Mouse (Mus musculus): ENCODE results near the gene Cerk. TPM values are rescaled to one million over a fixed set of nuclear protein-coding genes. Genes with fewer than 3 reads are reported as not detected.
"Not testable (repeated sequence)": the region's sequence is repeated elsewhere in the genome, so short reads cannot be mapped to it uniquely, and the experiment has no call there.

Cerk gene
- polyA plus RNA-seq, 1 experiment from 2014 or later: 5.9 TPM

DNA sequence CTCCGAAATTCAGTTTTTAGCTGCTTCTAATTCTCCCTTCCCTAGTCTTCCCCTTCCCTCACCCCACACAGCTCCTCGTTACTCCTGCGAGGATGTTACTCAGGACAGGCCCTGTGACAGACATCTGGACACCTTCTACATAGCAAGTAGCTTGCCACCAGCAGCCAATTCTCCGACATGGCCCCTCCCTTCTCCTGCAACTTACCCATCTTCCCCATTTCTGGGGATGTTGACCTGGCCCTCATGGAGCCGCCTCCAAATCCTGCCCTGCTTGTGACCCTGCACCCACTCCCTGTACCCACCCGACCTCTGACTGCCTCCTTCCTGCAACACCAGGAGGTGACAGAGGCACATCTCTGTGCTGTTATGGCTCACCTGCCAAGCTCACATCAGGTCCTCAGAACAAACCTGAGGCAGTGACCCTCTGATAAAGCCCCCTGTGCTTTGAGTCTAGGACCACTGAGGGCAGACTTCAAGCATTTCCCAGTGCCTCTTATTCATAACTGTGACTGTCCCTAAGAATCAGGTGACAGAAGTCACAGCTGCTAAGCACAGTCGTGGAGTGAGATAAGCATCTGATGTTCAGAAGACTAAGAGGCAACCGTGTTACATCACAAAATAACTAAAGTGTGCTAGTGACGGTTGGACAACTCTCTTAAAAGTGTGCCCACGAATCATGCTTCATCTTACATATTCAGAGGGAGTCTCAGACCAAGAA lies 18.0 kb downstream of the Cerk start:
- no peak for ATAC-seq
- no peak overlapping the region for H3K27ac ChIP-seq
- H3K4me1 ChIP-seq: peaks cover 18% of the 10 kb centered on the region
- 65% methylated on average over 10 of the region's 10 CpGs for WGBS (ENCODE audit: insufficient replicate concordance)
- H3K36me3 ChIP-seq: 0 out of 2 replicates have a peak, but pooled peaks cover 3% of the 10 kb centered on the region
- H3K27me3 ChIP-seq (replicated peaks): no peaks in the 10 kb centered on the region
- H3K4me3 ChIP-seq: no peak overlapping the region
- no peak overlapping the region for H3K4me2 ChIP-seq
- no peak overlapping the region for H3K9ac ChIP-seq
- no peaks in the 10 kb centered on the region for H3K9me3 ChIP-seq (replicated peaks)

DNA sequence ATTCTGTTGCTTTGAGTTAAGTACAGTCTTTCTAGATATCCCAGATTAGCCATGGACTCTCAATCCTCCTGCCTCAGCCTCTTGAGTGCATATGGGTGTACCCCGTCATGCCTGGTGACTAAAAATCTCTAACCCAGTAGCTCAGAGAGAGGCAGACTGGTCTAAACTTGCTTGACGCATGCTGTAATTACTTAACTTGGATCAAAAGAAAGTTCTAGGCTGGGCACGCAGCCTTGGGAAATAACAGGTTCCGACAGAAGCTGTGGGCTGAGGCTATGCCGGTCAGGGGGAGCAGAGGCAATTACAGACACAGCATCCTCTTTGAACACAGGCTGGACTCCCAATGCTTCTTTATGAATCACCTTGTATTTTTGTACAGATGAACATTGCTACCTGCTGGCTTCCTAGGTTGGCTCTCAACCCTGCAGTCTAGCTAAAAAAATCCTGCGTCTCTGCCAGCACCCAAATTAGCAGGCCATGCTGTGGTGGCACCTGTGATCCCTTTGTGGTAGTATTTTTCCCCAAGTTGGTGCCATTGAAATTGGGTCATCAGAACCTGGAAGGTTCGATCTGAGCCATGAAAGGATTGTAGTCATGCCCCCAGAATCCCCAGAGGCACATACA lies 18.8 kb downstream of the Cerk start:
- H3K27ac ChIP-seq: no peak overlapping the region
- H3K4me2 ChIP-seq: no peak overlapping the region
- ATAC-seq: no peak
- no peaks in the 10 kb centered on the region for H3K9me3 ChIP-seq (replicated peaks)
- H3K9ac ChIP-seq: no peak overlapping the region
- H3K36me3 ChIP-seq: peaks cover 3% of the 10 kb centered on the region; the same call in 1 of the 2 replicates
- no peak overlapping the region for H3K4me3 ChIP-seq
- no peaks in the 10 kb centered on the region for H3K27me3 ChIP-seq (replicated peaks)
- peaks cover 13% of the 10 kb centered on the region for H3K4me1 ChIP-seq
- WGBS (ENCODE audit: insufficient replicate concordance): 76% methylated on average over 7 of the region's 7 CpGs

DNA sequence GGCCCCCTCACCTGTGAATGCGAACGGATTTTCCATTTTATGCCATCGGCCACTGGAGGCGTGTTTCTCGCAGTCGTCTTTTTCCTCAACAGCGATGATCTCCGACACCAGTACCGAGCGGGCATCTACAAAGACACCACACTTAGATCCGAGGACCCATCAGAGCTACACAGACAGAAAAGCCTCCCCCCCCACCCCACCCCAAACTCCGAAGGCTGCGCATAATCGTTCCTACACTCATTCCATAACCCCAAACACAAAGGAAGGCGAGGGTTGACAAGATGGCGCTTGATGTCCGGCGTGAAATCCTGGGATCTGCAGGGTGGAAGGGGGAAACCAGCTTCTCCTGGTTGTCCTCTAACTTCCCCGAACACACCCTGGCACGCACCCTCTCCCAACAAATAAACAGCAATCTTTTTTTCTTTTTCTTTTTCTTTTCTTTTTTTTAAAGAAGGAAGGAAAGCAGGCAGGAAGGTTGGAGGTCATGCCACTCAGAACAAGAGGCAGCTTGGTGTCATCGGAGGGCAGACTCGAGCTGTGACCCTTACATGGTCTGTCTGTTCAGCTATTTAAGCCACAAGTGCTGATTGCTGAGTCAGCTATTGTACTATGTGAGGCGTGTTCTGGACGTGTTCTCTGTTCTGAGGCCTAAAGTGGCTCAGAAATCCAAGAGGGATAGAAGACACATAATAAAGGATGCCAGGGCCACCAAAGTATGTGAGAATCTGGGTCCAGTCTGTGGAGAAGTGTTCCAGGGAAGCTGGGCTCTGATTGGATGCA lies 19.9 kb downstream of the Cerk start:
- no peaks in the 10 kb centered on the region for H3K9me3 ChIP-seq (replicated peaks)
- peaks cover 14% of the 10 kb centered on the region for H3K4me1 ChIP-seq
- no peak overlapping the region for H3K4me2 ChIP-seq
- H3K36me3 ChIP-seq: peaks cover 7% of the 10 kb centered on the region; the same call in 1 of the 2 replicates
- H3K27me3 ChIP-seq (replicated peaks): no peaks in the 10 kb centered on the region
- WGBS (ENCODE audit: insufficient replicate concordance): 81% methylated on average over 24 of the region's 24 CpGs
- no peak overlapping the region for H3K4me3 ChIP-seq
- H3K27ac ChIP-seq: no peak overlapping the region
- H3K9ac ChIP-seq: no peak overlapping the region
- no peak for ATAC-seq

- ATAC-seq: no peak
- H3K27ac ChIP-seq: no peak overlapping the region
- H3K27me3 ChIP-seq (replicated peaks): no peaks in the 10 kb centered on the region
- H3K9ac ChIP-seq: no peak overlapping the region
- 76% methylated on average over 21 of the region's 21 CpGs for WGBS (ENCODE audit: insufficient replicate concordance)
- H3K9me3 ChIP-seq (replicated peaks): no peaks in the 10 kb centered on the region
- no peak overlapping the region for H3K4me2 ChIP-seq
- H3K4me3 ChIP-seq: no peak overlapping the region
- peaks cover 7% of the 10 kb centered on the region; the same call in 1 of the 2 replicates for H3K36me3 ChIP-seq
- H3K4me1 ChIP-seq: peaks cover 11% of the 10 kb centered on the region
These were observed 21.1 kb downstream of the Cerk start for GRCm38 (mm10) chr15:86164718-86165345.

DNA sequence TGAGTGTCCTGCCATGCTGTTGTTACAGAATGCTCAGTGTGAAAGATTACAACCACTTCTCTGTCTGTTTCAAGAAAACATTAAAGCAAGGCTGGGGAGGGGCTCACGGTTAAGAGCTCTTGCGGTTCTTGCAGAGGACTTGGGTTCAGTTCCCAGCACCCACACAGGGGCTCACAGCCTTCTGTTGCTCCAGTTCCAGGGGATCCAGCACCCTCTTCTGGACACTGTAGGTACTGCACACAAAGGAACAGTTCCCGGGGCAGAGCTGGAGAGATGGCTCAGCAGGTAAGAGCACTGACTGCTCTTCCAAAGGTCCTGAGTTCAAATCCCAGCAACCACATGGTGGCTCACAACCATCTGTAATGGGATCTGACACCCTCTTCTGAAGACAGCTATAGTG lies 24.1 kb downstream of the Cerk start:
- 85% methylated on average over 3 of the region's 3 CpGs for WGBS (ENCODE audit: insufficient replicate concordance)
- H3K36me3 ChIP-seq; H3K9ac ChIP-seq; H3K27me3 ChIP-seq (replicated peaks); H3K4me3 ChIP-seq; ATAC-seq; H3K27ac ChIP-seq; H3K9me3 ChIP-seq (replicated peaks); H3K4me2 ChIP-seq: not testable (repeated sequence)
- peaks cover 11% of the 10 kb centered on the region; the same call in 1 of the 2 replicates for H3K4me1 ChIP-seq

DNA sequence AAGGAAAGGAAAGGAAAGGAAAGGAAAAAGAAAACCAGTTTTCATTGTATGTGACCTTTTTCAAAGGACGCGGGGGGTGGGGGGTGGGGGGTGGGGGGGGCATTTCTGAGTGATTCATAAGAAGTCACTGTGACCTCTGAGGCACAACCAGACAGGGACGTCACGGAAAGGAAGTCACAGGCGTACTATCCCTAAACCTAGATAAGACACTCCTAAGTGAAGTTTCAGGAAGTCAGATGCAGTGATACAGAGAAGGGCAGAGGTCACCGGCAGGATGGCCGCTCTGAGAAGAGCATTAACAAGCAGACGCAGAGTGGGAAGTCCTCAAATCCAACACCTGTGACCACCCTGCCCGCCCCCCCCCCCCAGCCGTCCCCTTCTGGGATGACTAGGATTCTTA lies 25.0 kb downstream of the Cerk start:
- Histone ChIP-seq H3K4me1 (peaks cover 11% of the 10 kb centered on the region; the same call in 1 of the 2 replicates), H3K9ac (no peak overlapping the region), H3K4me2 (no peak overlapping the region), H3K27ac (no peak overlapping the region), H3K4me3 (no peak overlapping the region), H3K9me3 (replicated peaks) (no peaks in the 10 kb centered on the region), H3K27me3 (replicated peaks) (no peaks in the 10 kb centered on the region), H3K36me3 (peaks cover 7% of the 10 kb centered on the region)
- WGBS (ENCODE audit: insufficient replicate concordance): 26% methylated on average over 10 of the region's 10 CpGs
- no peak for ATAC-seq

- H3K9me3 ChIP-seq (replicated peaks): no peaks in the 10 kb centered on the region
- H3K27ac ChIP-seq: no peak overlapping the region
- H3K4me2 ChIP-seq: no peak overlapping the region
- ATAC-seq: no peak
- H3K36me3 ChIP-seq: peaks cover 11% of the 10 kb centered on the region
- no peak overlapping the region for H3K4me3 ChIP-seq
- no peak overlapping the region for H3K9ac ChIP-seq
- WGBS (ENCODE audit: insufficient replicate concordance): 69% methylated on average over 5 of the region's 5 CpGs
- H3K4me1 ChIP-seq: peaks cover 11% of the 10 kb centered on the region; the same call in 1 of the 2 replicates
- H3K27me3 ChIP-seq (replicated peaks): no peaks in the 10 kb centered on the region
These were observed 26.2 kb downstream of the Cerk start for GRCm38 (mm10) chr15:86159719-86160118.

DNA sequence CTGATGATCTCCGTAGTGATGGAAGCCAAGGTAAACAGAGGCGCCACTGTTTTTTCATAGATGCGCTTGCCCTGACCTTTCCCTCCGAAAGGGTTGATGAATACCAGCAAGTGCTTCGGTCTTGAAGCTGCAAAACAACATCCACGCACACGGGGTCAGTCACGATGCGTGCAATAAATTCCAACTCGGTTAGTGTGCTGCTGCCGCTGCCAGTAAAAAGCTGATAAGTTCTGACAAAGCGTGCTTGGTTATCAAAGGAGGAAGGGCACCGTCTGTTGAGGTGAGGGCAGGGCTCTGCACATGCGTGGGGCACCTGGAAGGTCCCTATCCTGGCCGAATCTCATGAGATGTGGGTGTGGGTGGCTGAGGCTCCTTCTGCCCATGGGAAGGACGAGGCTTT lies 26.8 kb downstream of the Cerk start:
- no peaks in the 10 kb centered on the region for H3K27me3 ChIP-seq (replicated peaks)
- no peak overlapping the region for H3K4me2 ChIP-seq
- no peak overlapping the region for H3K27ac ChIP-seq
- H3K9ac ChIP-seq: no peak overlapping the region
- H3K4me1 ChIP-seq: peaks cover 11% of the 10 kb centered on the region; the same call in 1 of the 2 replicates
- 52% methylated on average over 16 of the region's 16 CpGs for WGBS (ENCODE audit: insufficient replicate concordance)
- no peak for ATAC-seq
- H3K9me3 ChIP-seq (replicated peaks): no peaks in the 10 kb centered on the region
- H3K36me3 ChIP-seq: peaks cover 16% of the 10 kb centered on the region
- H3K4me3 ChIP-seq: no peak overlapping the region

GRCm38 (mm10) chr15:86156492-86156891 lies 29.4 kb downstream of the Cerk start:
- H3K36me3 ChIP-seq: peaks cover 31% of the 10 kb centered on the region
- H3K9me3 ChIP-seq (replicated peaks): no peaks in the 10 kb centered on the region
- WGBS (ENCODE audit: insufficient replicate concordance): 71% methylated on average over 5 of the region's 5 CpGs
- H3K27ac ChIP-seq: no peak overlapping the region
- no peak for ATAC-seq
- H3K4me3 ChIP-seq: no peak overlapping the region
- no peak overlapping the region for H3K9ac ChIP-seq
- no peaks in the 10 kb centered on the region for H3K27me3 ChIP-seq (replicated peaks)
- peaks cover 11% of the 10 kb centered on the region; the same call in 1 of the 2 replicates for H3K4me1 ChIP-seq
- no peak overlapping the region for H3K4me2 ChIP-seq

DNA sequence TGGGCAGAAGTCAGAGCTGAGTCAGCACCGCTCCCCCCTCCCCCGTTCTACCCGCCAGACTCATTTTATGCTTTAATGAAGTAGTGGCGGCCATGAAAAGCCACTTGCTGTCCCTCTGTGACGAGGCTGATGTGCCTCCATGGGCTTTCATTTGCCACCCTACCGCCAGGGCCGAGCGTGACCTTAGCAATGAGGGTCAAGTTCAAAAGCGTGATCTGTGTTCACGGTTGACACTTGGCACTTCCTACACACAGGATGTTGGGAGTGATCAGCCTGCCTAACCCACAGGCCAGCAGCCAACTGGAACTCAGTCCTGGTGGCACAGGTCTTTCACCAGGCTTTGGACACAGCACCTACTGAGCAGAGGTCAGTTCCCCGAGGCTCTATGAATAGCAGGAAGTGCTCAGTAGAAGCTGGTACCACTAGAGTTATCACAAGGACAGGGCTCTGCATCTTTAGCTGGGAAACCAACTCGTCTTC lies 32.4 kb downstream of the Cerk start:
- 78% methylated on average over 12 of the region's 12 CpGs for WGBS (ENCODE audit: insufficient replicate concordance)

DNA sequence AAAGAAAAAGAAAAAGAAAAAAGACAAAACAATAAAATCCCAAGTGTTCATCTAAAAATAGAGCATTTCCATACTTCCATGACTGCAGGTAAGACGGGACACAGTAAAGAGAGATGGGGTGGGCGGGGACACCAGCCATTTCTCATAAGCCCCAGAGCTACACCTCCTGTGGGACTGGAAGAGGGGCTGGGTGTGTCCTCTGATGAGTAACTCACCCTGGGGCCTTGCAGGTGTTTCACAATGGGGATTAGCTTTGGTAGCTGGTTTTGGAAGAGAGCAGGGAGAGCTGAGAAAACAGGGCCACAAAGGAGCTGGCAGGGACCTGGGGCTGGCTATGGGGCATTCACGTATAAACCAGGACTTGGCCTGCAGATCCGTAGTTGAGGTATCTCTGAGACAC lies 35.3 kb downstream of the Cerk start:
- Histone ChIP-seq H3K36me3 (peaks cover 57% of the 10 kb centered on the region), H3K4me1 (no peaks in the 10 kb centered on the region), H3K9ac (no peak overlapping the region), H3K27me3 (replicated peaks) (no peaks in the 10 kb centered on the region), H3K4me3 (no peak overlapping the region), H3K27ac (no peak overlapping the region), H3K4me2 (no peak overlapping the region), H3K9me3 (replicated peaks) (no peaks in the 10 kb centered on the region)
- ATAC-seq: no peak
- whole genome bisulfite sequencing (ENCODE audit: insufficient replicate concordance): 78% methylated on average over 4 of the region's 4 CpGs

More for the DNA sequence above, 32.4 kb downstream of the Cerk start:
- Histone ChIP-seq H3K9me3 (replicated peaks) (no peaks in the 10 kb centered on the region), H3K27me3 (replicated peaks) (no peaks in the 10 kb centered on the region), H3K4me1 (no peaks in the 10 kb centered on the region), H3K27ac (no peak overlapping the region), H3K4me3 (no peak overlapping the region), H3K9ac (no peak overlapping the region), H3K4me2 (no peak overlapping the region), H3K36me3 (peaks cover 47% of the 10 kb centered on the region)
- ATAC-seq: no peak
